Mouse (Mus musculus) CH12.LX (cell line): ENCODE data around the gene Zfp213.

Experiments
- CTCF ChIP-seq, 2 experiments: IDR thresholded peaks in 1 of 2; conservative IDR thresholded peaks in 1 of 2; 2 replicates each; pipeline ENCODE4 v1.5.1; 2011 to 2012; ENCODE audit warnings: low read depth in 2 of 2, low read length in 2 of 2, improper control_type of control experiment in 1 of 2, inconsistent platforms in 1 of 2, mild to moderate bottlenecking in 1 of 2, moderate library complexity in 1 of 2
- EP300 ChIP-seq: IDR thresholded peaks from 2 replicates; pipeline ENCODE4 v1.6.1; 2011; ENCODE audit warnings: low read length, improper control_type of control experiment
- KAT2A ChIP-seq: IDR thresholded peaks from 2 replicates; pipeline ENCODE4 v1.6.1; 2012; ENCODE audit warnings: low read length, improper control_type of control experiment, inconsistent platforms; ENCODE audit not compliant: insufficient replicate concordance
- MAZ ChIP-seq: IDR thresholded peaks from 2 replicates; pipeline ENCODE4 v1.6.1; 2012; ENCODE audit warnings: low read depth, mild to moderate bottlenecking, inconsistent platforms, low read length, improper control_type of control experiment, moderate library complexity
- POLR2A ChIP-seq: IDR thresholded peaks from 2 replicates; pipeline ENCODE4 v1.6.1; 2011; ENCODE audit warnings: low read depth, mild to moderate bottlenecking, improper control_type of control experiment, low read length
- RCOR1 ChIP-seq: conservative IDR thresholded peaks from 2 replicates; pipeline ENCODE4 v1.6.1; 2012; ENCODE audit warnings: low read depth, mild to moderate bottlenecking, inconsistent platforms, low read length, improper control_type of control experiment
- TCF12 ChIP-seq: IDR thresholded peaks from 2 replicates; pipeline ENCODE4 v1.6.1; 2014; ENCODE audit warnings: low read depth, mild to moderate bottlenecking, inconsistent platforms, low read length, improper control_type of control experiment
- ZC3H11A ChIP-seq: IDR thresholded peaks from 2 replicates; pipeline ENCODE4 v1.6.1; 2012; ENCODE audit warnings: low read depth, mild to moderate bottlenecking, inconsistent platforms, low read length, improper control_type of control experiment

DNA sequence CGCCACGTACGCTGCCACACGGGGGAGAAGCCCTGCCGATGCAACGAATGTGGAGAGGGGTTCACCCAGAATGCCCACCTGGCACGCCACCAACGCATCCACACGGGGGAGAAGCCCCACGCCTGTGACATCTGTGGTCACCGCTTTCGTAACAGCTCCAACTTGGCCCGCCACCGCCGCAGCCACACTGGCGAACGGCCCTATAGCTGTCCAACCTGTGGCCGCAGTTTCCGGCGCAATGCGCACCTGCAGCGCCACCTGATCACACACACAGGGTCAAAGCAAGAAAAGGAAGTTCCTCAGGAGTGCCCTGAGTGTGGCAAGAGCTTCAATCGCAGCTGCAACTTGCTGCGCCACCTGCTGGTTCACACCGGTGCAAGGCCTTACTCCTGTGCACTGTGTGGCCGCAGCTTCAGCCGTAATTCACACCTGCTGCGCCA lies 46.3 kb upstream of the Zfp213 start:
- TF ChIP-seq POLR2A (no peak), ZC3H11A (peak; percentile 18; the same call in 1 of the 2 replicates), TCF12 (peak; percentile 94), RCOR1 (no peak), EP300 (peak; percentile 57), MAZ (no peak), CTCF (conservative IDR thresholded peaks at IDR 0.05 in 1 of 2, IDR thresholded peaks at IDR 0.05 in 1 of 2; ENCODE audit: low read depth in 2 of 2, low read length in 2 of 2) (peak; percentile 44 to 91; a peak in 2 of 4 replicates), KAT2A (no peak)
